Mouse (Mus musculus) mesoderm, embryonic 11.5 days (tissue): ENCODE data around the gene Pomt2.

Experiments used
- DNase-seq: peaks from one replicate; pipeline ENCODE4 v3.0.0-alpha.2; 2012; ENCODE audit warnings: low read depth, low spot score

Pomt2 gene

DNA sequence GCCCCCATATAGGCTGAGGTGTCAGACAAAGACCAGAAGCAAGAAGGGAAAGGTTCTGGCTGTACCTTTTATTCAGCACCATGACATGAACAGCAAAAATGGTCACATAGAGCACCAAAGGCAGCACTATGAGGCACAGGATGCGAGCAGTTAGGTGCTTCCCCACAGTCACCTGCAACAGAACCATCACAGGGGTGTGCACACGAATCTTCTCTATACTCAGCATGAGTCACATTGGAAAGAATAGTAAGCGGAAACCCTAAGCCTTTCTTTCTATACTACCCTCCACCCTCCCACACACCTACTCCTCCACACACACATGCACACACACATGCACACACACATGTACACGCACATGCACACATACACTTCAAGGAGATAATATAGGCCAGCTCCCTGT lies 17.5 kb downstream of the Pomt2 start:
- no peak for DNase-seq

DNA sequence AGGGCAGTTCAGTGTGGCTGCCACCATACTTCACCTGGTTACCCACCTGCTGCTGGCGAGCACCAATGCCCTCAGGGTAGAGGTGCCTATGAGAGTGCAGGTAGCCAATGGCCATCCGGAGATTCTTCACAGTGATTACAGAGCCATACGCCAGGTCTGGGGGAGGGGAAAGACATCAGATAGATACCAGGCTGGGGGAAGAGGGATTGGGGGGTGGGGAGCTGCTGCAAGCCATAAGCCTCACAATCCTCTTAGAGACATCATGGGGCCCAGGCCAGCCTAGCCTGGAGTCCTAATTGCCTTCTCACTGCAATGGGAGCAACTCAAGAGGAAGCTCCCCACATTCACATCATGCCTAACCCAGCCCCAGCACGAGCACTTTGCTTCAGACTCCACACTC lies 20.5 kb downstream of the Pomt2 start:
- no peak for DNase-seq

- DNase-seq = no peak
These were observed 25.7 kb downstream of the Pomt2 start for GRCm38 (mm10) chr12:87121918-87122589.

DNA sequence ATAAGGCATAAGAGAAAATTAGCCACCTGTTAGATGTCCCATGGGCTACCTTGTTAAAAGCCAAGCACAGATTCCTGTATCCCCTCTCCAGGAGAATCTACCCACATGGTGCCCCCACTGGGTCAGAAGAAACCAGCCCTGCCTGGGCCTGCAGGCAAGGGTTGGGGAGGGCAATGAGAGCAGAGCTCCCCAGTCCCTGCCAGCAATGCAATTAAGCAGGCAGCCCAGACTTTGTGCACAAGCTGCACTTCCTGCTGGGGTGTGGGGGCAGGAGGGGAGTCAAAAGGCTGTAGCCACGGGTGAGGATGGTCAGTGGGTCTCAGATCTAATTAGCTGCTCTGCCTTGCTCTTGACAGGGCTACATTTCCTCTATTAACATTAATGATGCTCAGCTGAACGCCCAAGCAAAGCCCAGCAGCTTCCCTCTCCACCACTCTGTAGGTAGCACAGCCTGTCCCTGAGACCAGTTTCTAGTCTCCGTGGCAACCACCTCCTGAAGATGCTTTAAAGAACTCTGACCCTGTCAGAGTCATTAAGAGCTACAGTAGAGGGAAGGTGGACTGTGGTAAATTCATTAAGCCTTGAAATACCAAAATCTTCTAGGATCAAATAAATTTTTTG lies 40.3 kb downstream of the Pomt2 start:
- DNase-seq = no peak

DNA sequence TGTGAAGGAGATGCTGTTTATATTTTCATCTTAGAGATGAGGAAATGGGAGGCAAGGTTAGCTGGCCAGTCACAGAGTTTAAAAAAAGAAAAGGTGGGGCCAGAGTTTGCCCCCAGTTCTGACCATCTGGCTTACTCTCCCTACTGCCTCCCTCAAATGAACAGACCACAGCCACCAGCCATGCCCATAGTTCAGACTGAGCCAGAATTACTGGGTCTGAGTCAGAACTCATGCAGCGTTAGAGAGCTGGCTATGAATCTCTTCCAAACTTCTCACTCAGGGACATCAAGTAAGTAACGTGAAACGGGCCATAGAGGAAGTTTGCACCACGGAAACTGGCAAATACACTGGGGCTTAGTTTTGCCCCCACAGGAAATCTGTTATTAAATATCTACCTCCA lies 43.0 kb downstream of the Pomt2 start:
- DNase-seq = no peak

DNA sequence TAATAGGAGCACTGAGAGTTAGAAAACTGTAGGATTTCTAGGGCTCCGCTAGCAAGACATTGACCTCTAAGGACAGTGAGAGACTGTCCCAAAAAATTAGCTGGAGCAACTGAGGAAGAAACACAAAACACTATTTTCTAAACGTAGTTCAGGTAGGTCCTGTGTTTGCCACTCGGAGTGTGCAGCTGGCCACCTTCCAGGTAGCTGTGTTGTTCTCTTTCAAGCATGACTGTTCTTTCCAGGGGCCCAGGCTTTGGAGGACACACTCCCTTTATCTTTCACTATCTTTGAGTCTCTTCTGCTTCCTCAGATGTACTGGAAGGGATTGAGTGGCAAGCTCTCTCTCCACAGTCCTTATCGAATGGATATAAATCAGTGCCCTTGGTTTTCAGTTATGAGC lies 44.3 kb downstream of the Pomt2 start:
- no peak for DNase-seq

DNA sequence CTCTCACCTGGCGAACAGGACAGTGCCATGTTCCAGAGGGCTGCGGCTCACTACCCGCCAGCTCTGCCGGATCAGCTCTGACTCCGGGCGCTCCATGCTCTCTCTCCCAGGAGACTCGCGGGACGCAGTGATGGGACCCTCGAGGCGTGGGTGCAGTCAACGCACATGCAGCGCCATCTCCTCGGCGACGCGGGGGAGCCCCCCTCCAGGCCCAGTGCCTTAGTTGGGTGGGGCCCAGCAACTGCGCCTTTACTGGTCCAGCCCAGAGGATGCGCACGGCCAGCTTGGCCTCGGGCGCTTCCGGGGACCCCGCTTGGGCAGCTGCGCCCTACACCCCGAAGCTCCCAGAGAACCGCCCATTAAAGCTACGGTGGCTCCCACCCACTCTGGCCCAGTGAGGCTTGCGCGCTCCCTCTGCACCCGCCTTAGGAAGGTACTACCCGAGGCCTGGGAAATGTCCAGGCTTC lies 45.6 kb downstream of the Pomt2 start, which contains the start of gene Ngb:
Ngb (minus strand) TSS at position 375 of the 467 bp plus-strand sequence.
- DNase-seq = no peak

DNA sequence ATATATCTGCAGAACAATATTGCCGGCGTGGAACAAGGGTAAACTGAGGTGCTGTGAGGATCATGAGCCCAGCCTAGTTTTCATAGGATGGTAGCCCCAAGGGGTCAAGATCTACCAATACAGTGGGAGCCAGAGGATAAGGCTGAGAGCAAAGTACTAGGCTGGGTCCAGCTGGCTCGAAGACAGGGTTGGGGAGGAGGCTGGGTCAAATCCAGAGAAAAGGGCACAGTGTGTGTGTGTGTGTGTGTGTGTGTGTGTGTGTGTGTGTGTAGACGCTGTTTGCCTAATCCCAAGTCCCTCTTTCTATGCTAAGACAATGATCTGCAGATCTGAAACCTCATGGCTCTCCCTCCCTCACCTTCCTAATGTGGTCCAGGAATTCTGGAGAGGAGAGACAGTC lies 47.4 kb downstream of the Pomt2 start:
- DNase-seq = no peak

- no peak for DNase-seq
These were observed 54.1 kb downstream of the Pomt2 start for GRCm38 (mm10) chr12:87093671-87094070.

DNA sequence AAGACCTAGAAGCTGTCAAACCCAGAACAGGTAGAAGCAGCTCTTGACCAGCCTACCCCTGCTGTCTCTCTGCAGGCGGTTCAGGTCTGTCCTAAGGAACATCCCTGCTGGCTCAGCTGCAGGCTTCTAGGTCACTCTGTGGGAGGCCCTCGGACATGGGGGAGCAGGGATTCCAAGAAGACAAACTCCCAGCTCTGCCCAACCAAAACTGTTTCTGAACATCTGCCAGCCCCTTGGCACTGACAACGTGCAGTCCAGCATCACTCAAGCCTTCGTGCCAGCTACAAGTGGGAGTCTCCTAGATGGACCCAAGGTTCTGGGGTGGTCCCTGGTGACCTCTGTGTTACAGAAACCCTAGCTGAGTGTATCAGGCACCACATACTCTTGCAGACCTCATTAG lies 54.5 kb downstream of the Pomt2 start:
- DNase-seq = no peak

GRCm38 (mm10) chr12:87091916-87092315 lies 55.9 kb downstream of the Pomt2 start:
- DNase-seq = no peak

DNA sequence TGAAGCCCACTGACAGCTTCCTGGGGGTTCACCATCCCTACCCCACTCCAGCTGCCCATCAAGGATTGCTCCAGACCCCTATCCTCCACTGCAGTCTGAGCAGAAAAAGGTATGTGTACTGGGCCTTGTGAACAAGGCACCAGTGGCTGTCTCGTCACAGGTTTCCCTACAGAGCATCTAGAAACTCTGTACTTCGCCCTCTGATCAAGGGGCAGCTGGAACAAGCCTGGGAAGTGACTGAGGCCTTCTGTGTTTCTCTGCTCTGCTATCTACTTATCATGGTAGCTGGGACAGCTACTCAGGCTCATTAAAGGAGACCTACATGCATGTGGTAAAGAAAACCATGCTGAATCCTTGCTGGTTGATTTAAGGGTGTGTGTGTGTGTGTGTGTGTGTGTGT lies 58.1 kb downstream of the Pomt2 start:
- no peak for DNase-seq

GRCm38 (mm10) chr12:87089255-87089654 lies 58.5 kb downstream of the Pomt2 start:
- DNase-seq = no peak

DNA sequence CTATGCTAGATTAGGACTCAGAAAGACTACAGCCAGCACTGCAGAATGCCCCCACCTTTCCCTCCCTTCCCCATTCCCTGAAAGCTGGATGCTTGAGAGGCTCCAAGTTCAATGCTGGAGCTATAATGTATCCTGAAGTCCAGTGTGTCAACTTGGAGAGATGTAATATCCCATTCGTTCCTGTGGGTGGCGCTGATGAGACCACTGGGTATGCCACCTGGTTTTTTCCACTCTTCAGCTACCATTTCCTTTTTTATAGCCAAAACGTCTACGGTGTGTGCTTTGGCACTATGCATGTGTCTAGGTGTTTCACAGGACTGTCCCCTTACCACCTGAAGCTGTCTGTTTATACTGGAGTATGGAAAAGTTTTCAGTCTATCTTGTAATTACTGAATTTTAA lies 59.4 kb downstream of the Pomt2 start:
- no peak for DNase-seq

GRCm38 (mm10) chr12:87087236-87087635 lies 60.5 kb downstream of the Pomt2 start:
- DNase-seq = no peak

GRCm38 (mm10) chr12:87082797-87083196 lies 65.0 kb downstream of the Pomt2 start:
- no peak for DNase-seq

DNA sequence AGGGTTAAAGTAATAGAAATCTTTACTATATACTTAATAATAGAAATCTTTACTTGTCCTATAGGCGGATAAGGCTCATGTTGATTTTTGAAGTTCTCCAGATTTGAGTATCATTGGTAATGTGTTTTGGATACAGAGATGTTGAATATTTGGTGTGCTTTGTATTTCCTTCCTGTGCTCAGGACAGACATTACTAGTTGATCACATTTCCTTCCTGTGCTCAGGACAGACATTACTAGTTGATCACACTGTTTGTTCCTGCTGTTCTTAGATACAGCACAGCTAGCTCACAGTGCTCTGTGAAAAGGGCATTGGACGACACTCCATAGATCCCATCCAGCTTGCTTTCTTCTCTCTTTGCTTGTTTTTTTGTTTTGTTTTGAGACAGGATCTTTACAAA lies 71.2 kb downstream of the Pomt2 start:
- DNase-seq = no peak

GRCm38 (mm10) chr12:87070520-87070919 lies 77.2 kb downstream of the Pomt2 start:
- no peak for DNase-seq

- DNase-seq = no peak
These were observed 81.3 kb downstream of the Pomt2 start for GRCm38 (mm10) chr12:87066429-87066828.

GRCm38 (mm10) chr12:87065446-87065845 lies 82.3 kb downstream of the Pomt2 start:
- no peak for DNase-seq

DNA sequence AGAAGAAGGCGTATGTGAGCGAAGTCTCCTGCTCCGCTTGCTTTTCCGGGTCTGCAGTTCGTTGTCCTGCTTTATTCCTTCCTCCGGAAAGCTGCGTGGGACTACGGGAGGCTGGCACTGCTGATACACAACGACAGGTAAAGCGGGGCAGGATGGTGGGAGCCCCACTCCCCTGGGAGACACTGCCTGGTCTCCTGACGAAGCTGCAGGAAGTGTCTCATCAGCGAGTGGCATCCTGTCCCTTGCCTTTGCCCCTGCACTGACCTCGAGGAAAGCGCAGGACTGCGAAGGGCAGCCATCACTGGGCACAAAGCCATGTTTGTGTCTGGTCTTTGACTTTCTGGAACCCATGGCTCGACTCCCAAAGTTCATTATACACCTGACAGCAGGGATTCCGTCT lies 90.7 kb downstream of the Pomt2 start:
- DNase-seq = no peak
